Mouse (Mus musculus): Measurements from ENCODE around the gene Rpl36-ps4.

The Rpl36-ps4 gene

GRCm38 (mm10) chr17:87920677-87921076 is at the start of gene Rpl36-ps4:
TSS of gene Rpl36-ps4 (plus strand) at chr17:87920977.
- no peak for DNase-seq (ENCODE audit: extremely low spot score)

DNA sequence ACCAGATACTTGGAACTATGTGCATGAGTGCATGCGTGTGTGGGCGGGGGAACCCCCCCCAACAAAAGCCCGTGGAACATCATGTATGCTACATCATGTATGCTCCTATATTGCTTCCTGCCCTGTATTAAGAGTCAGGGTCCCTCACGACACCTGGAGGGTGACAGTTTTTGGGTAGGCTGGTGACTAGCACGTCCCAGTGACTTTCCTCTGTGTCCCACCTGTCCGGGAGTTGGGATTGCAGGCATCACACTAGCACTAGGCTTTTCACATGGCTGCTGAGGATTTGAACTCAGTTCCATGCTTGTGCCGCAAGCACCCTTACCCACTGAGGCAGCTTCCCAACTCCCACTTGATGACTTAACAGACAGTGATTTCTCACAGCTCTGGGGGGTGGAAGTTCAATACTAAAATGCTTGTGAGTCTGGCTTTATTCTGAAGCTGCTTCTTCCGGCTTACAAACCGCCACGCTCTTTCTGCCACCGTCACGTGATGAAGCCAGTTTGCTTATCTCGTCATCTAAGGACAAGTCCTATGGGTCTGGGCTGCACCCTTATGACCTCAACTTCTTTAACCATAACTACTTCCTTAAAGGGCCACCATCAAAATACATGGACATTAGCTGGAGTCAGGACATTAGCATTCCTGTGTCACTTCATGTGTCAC is 49.2 kb upstream of the Rpl36-ps4 start:
- no peak for DNase-seq (ENCODE audit: extremely low spot score)

DNA sequence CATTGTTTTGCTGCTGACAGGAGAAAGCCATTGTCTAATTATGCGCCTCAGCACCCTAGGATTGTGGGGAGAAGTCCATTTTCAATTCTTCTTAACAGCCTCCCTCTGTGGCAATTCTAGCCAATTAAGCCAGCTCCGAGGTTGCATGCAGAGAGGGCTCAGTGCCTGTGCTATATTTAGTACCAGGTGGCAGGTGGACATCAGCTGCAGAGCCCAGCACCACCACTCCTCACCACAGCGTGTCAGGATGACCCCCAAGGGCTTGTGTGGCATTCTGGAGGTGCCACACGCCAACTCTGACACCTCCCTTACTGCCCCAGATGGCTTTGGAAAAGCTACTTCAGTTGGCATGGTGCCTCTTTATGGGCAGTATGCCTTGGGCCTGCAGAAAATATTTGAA is 48.5 kb upstream of the Rpl36-ps4 start:
- DNase-seq (ENCODE audit: extremely low spot score): no peak

DNA sequence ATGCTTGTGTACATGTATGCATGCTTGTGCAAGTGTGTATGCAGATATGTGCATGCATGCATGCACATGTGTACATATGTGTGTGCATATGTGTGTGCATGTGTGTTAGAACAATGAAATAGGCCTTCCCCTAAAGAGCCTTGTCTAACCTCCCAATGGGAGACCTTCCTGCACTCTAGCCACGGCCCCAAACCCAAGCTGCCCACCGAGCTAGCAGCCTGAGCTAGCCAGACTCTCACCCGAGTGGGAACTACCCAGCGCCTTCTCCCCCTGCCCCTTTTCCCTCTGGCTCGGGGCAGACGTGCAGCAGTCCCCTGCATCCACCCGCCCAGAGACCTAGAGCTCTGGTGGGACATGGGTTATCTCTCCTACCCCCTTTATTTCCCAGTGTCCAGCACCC is 47.3 kb upstream of the Rpl36-ps4 start:
- no peak for DNase-seq (ENCODE audit: extremely low spot score)

GRCm38 (mm10) chr17:87873943-87874342 is 46.8 kb upstream of the Rpl36-ps4 start:
- no peak for DNase-seq (ENCODE audit: extremely low spot score)

GRCm38 (mm10) chr17:87875346-87875920 is 45.3 kb upstream of the Rpl36-ps4 start:
- no peak for DNase-seq (ENCODE audit: extremely low spot score)

GRCm38 (mm10) chr17:87876295-87877000 is 44.3 kb upstream of the Rpl36-ps4 start:
- no peak for DNase-seq (ENCODE audit: extremely low spot score)

DNA sequence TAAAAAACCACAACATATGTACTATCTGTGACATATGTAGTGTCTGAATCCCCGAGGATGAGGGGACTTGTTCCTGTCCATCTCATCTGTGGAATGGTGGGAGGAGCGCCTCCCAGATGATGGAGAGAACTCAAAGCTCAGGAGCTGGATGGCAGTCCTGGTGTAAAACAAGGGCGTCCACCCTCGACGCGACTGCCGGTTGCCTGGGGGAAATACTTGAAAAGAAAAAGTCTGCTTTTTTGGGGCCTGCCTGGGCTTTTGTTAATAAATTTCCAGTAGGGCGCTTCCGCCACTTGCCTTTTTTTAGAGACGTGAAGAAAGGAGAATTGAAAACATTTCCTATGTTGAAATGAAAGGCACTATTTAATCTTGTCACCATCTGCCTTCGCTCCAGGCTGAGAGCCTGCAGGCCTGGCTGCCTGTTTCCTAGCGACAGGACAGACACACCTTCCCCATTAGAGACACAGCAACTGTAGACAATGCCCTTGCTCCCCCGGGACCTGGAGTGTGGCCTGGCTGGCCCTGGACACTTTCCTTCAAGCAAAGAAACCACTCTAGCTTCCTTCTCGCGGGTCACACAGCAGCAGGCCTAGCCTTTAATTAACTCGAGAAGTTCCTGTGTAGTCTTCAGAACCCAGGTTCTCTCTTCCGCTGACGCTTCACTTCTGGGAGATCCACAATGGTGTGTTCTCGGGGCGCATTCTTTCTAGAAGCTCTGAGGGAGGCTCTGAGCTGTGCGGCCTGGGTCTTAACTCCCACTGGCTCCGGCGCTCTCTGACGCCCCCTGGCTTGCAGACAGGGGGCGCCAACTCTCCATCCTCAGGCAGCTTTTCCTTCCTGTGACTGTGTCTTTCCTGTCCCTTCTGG is 43.3 kb upstream of the Rpl36-ps4 start:
- peak; percentile 72 for DNase-seq (ENCODE audit: extremely low spot score)

DNA sequence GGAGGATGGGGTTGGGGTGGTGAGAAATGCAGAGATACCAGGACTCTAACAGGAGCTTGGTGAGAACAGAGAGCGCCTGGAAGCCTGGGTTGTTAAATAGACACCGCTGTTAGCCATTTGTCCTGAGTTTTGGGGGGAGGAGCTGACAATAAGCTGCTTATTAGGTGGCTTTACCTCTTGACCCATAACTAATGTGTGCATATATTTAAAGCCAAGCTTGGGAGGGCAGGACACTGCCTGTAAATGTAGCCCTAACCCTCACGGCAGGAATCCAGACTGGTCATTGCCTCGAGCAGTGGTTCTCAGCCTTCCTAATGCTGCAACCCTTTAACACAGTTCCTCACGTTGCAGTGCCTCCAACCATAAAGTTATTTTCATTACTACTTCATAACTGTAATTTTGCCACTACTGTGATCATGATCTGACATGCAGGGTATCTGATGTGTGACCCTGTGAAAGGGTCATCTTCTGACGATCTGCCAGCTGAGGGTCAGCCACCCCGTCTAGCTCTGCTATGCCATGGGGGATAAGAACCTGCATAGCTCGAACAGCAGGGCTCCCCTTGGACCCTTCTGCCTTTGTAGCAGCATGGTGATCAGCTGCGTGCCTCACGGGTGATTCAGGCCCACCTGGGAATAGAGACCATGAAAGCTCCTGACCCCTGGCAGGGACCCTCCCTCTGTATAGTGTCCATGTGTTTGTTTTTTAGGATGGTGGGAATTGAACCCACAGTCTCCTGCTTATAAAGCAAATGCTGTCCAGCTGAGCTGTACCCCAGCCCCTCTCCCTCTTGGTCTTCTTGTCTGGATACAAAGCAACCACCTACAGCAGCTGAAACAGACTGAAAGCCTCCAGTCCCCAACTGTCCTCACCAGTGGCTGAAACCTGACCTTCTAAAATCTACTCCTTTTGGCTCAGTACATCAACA is 42.0 kb upstream of the Rpl36-ps4 start:
- no peak for DNase-seq (ENCODE audit: extremely low spot score)

- no peak for DNase-seq (ENCODE audit: extremely low spot score)
Observed at GRCm38 (mm10) chr17:87879484-87880225, 41.1 kb upstream of the Rpl36-ps4 start.

DNA sequence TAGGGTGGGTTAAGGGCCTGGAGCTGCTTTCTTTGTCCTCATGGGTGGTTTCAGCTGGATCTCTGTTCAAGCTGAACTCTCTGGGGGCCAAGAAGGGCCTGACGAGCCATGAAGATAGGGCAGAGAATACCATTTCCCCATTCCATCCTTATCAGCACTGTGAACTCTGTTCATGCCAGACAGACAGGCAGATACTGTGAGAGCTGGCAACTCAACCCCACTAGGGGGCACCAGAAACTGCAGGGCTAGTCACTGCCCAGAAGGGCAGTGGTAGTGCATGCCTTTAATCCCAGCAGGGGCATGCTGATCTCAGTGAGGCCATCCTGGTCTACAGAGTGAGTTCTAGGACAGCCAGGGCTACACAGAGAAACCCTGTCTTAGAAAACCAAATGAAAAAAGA is 38.2 kb upstream of the Rpl36-ps4 start:
- DNase-seq (ENCODE audit: extremely low spot score): peak; percentile 59

- DNase-seq (ENCODE audit: extremely low spot score): no peak
Observed at GRCm38 (mm10) chr17:87897175-87897574, 23.6 kb upstream of the Rpl36-ps4 start.

GRCm38 (mm10) chr17:87900677-87901076 is 20.1 kb upstream of the Rpl36-ps4 start:
- DNase-seq (ENCODE audit: extremely low spot score): no peak

- no peak for DNase-seq (ENCODE audit: extremely low spot score)
Observed at GRCm38 (mm10) chr17:87901163-87901562, 19.6 kb upstream of the Rpl36-ps4 start.

DNA sequence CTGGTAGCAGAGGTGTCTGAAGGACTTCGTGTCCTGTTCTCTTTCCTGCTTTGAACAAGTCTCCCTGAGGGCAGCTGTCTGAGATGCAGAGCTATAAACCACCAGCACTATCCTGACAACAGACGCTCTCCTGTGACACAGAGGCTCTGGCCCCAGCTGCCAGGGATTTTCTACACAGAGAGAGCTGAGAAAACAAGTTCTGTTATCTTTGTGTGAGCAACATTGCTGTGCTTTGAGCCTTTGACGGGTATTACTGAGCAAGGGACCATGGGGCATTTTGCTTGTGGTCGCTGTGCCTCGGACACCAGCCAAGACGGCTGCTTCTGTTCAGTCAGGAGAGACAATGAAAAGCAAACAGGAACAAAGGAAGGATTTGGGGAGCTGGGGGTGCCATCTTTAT is 17.6 kb upstream of the Rpl36-ps4 start:
- DNase-seq (ENCODE audit: extremely low spot score): no peak

- DNase-seq (ENCODE audit: extremely low spot score): no peak
Observed at GRCm38 (mm10) chr17:87903725-87904124, 17.1 kb upstream of the Rpl36-ps4 start.

DNA sequence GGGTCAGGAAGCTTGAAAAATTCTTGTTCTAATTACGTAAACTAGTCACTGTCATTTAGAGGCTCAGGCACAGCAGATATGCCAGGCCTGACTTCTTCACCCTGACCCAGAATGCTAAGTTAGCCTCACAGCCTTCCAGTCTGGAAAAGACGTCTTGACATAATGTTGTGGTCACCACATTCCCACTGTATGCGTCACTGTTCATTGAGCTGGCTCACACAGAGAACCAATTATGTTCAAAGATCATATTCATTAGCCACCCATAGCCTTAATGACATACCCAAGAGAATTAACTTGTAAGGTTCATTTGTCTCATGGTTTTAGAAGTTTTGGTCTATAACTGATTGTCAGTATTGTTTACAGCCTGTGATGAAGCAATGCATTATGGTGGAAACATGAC is 5.4 kb upstream of the Rpl36-ps4 start:
- no peak for DNase-seq (ENCODE audit: extremely low spot score)

DNA sequence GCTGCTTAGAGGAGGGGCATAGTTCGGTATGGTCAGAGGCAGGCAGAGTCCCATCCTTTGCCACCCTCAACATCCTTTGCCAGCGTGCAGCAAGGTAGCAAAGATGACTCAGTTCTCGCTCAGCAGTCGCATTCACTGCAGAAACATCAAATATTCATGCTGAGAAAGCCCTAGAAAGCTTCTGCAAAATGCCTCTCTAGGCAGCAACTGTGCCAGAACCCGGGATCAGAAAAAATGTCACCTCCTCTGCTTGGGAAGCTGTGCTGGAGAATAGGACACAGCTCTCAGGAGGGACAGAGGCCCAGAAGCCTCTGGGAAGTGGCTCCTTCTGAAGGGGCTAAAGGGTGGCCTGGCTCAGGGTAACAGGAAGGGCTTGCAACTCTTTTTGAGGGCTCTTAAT is 2.7 kb upstream of the Rpl36-ps4 start:
- no peak for DNase-seq (ENCODE audit: extremely low spot score)

DNA sequence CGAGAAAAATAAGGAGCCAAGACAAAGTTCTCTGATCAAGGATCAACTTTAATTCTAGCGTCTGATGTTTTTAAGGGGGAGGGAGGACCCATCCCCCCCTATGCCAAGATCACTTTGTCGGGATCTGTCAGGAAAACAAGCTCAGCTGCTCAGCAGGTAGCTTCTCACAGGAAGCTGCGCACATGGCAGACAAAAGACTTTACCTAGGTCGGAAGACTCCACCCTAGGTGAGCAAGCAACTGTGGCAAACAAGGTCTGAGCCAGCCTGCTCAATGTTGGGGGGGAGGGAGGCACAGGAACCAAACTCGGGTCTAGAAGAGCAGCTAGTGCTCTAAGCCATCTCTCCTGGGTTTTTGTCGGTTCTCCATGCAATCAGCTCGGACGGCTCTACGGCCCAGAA is 13.5 kb downstream of the Rpl36-ps4 start:
- DNase-seq (ENCODE audit: extremely low spot score): no peak

- no peak for DNase-seq (ENCODE audit: extremely low spot score)
Observed at GRCm38 (mm10) chr17:87934736-87935135, 14.0 kb downstream of the Rpl36-ps4 start.
